Mouse (Mus musculus): ENCODE results near the gene Vapb.

GRCm38 (mm10) chr2:173811850-173812249 lies 74.5 kb downstream of the Vapb start:
- TF ChIP-seq CTCF (IDR thresholded peaks at IDR 0.05; ENCODE audit: low read depth, low read length) (peak; percentile 57), POLR2A (IDR thresholded peaks at IDR 0.05; ENCODE audit: extremely low read depth, insufficient read depth, low read length) (no peak)
